Mouse (Mus musculus): ENCODE results near the gene E2f4.

DNA sequence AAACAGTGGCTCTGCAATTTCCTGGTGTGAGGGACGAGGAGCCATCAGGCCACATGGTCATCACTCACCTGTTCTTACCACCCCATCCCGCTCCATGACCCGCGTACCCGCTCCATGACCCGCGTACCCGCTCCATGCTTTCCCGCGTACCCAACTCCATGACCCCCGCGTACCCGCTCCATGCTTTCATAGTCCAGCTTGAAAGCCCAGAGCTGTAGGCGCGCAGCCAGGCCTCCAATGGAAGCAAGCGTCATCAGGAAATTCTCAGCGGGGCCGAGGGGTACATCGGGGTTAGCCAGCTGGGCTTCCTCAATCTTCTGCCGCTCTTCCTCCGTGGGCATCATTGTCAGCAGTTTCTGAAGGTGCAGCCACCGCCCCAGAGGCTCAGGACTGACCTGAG, 34.0 kb downstream of the E2f4 start:
- no peak for TF ChIP-seq POLR2A (IDR thresholded peaks at IDR 0.05; ENCODE audit: control insufficient read depth, extremely low read depth, insufficient read depth, low read length, poor library complexity)
- TF ChIP-seq CTCF (IDR thresholded peaks at IDR 0.05; ENCODE audit: borderline replicate concordance, control insufficient read depth, extremely low read depth, insufficient read depth, low read length, poor library complexity), result no peak

Measured in thymus, adult 2 months (tissue).